ENCODE assay signal across 12 mouse cellular contexts in genomic region chr2:50830056-50830720, GRCm38 (mm10).
DNase-seq lines count a peak whose midpoint lies in the region; ATAC-seq and TF ChIP-seq lines count a peak whose summit lies in the region.
"Had no signal": no experiment of that assay in that cellular context is flagged by ENCODE, and none has a peak within 500 bp of the region (broad histone marks: within the 10 kb centered on the region; RNA-seq: fewer than 3 reads in every experiment).

No protein-coding gene starts in this region.

- H3K9ac ChIP-seq in heart, postnatal 0 days (replicated peaks; ENCODE audit: low read depth, low read length): no peak overlapping the region
- H3K9ac ChIP-seq: forebrain, embryonic 13.5 days had no signal

- CTCF ChIA-PET in Patski (lab: Charles Lee): interaction anchor here (1.1 kb wide), 1 partner anchor 51 kb away, joined by 3 read pairs; no protein-coding TSS in a partner anchor

- no peak overlapping the region for H3K4me3 ChIP-seq in heart, postnatal 0 days (ENCODE audit: low read depth, low read length)
- H3K4me3 ChIP-seq in heart, embryonic 10.5 days: no peak overlapping the region
- H3K4me3 ChIP-seq in spleen, adult 2 months (ENCODE audit: extremely low read depth, insufficient read depth, insufficient read length): no peak overlapping the region
- H3K4me3 ChIP-seq: forebrain, embryonic 13.5 days had no signal

- TF ChIP-seq CTCF in heart, postnatal 0 days (IDR thresholded peaks at IDR 0.05; ENCODE audit: low read depth): 0 out of 2 replicates have a peak, but pooled peaks have one; percentile 5
- peak; percentile 12; the same call in 1 of the 2 replicates for TF ChIP-seq CTCF in spleen, adult 2 months (IDR thresholded peaks at IDR 0.05; ENCODE audit: extremely low read depth, insufficient read depth, insufficient read length, insufficient replicate concordance)
- TF ChIP-seq CTCF in Patski (IDR thresholded peaks at IDR 0.05): peak; percentile 38

- DNase-seq in heart, postnatal 0 days (ENCODE audit: low spot score): no peak
- DNase-seq in heart, embryonic 10.5 days (ENCODE audit: low spot score): no peak
- DNase-seq in spleen, adult 2 months (ENCODE audit: low read depth in 1 of 2, low spot score in 2 of 2): no peak
- no peak for DNase-seq in spleen, postnatal 36 days (ENCODE audit: low spot score in 2 of 2)
- DNase-seq in Patski (ENCODE audit: low read depth, low spot score): no peak
- DNase-seq in skeletal muscle tissue, adult 2 months (ENCODE audit: low read depth, low spot score): peak; percentile 75
- DNase-seq in frontal cortex, adult 2 months (ENCODE audit: extremely low spot score in 1 of 2, low spot score in 1 of 2): no peak
- DNase-seq: cerebellum, postnatal 36 days; right cerebral cortex, postnatal 25 days had no signal

- no peak for TF ChIP-seq POLR2A in spleen, adult 2 months (IDR thresholded peaks at IDR 0.05; ENCODE audit: low read depth, low read length)

- 57% methylated on average over 5 of the region's 5 CpGs for WGBS in heart, postnatal 0 days
- WGBS in heart, embryonic 10.5 days: 71% methylated on average over 5 of the region's 5 CpGs
- 81% methylated on average over 5 of the region's 5 CpGs for WGBS in spleen, adult 2 months

- no peak for TF ChIP-seq EP300 in heart, postnatal 0 days (IDR thresholded peaks at IDR 0.05; ENCODE audit: low read depth)

- POLR2A ChIA-PET in Patski (lab: Charles Lee): no interaction called here

- H3K27me3 ChIP-seq in heart, postnatal 0 days (ENCODE audit: control insufficient read depth, insufficient read depth, low read length): no peaks in the 10 kb centered on the region
- no peaks in the 10 kb centered on the region for H3K27me3 ChIP-seq in heart, embryonic 10.5 days (ENCODE audit: insufficient read depth, poor library complexity, severe bottlenecking)
- H3K27me3 ChIP-seq in spleen, adult 2 months (ENCODE audit: control insufficient read depth, insufficient read depth, low read length): no peaks in the 10 kb centered on the region
- H3K27me3 ChIP-seq in Patski: no peaks in the 10 kb centered on the region
- H3K27me3 ChIP-seq: forebrain, embryonic 13.5 days had no signal

- ATAC-seq in heart, postnatal 0 days (ENCODE audit: insufficient read depth, low read depth): no peak
- ATAC-seq in Patski: no peak
- ATAC-seq in megakaryocyte, adult 5-6 weeks (ENCODE audit: poor library complexity, severe bottlenecking): no peak
- ATAC-seq: forebrain, embryonic 13.5 days had no signal

- no peaks in the 10 kb centered on the region for H3K4me1 ChIP-seq in heart, postnatal 0 days (ENCODE audit: control insufficient read depth, insufficient read depth)
- peaks cover 5% of the 10 kb centered on the region; the same call in 1 of the 2 replicates for H3K4me1 ChIP-seq in heart, embryonic 10.5 days
- peaks cover 6% of the 10 kb centered on the region for H3K4me1 ChIP-seq in spleen, adult 2 months (ENCODE audit: control insufficient read depth, insufficient read depth, insufficient read length)

- in situ Hi-C loops in Patski (cut with MboI; ENCODE audit: low pct_unique_long_range_greater_than_20kb): no loop called here

- no peaks in the 10 kb centered on the region for H3K9me3 ChIP-seq in heart, postnatal 0 days (replicated peaks; ENCODE audit: control insufficient read depth, low read length)
- H3K9me3 ChIP-seq in heart, embryonic 10.5 days: no peaks in the 10 kb centered on the region
- H3K9me3 ChIP-seq: forebrain, embryonic 13.5 days had no signal

- H3K27ac ChIP-seq in heart, postnatal 0 days (ENCODE audit: low read depth): no peak overlapping the region
- no peak overlapping the region for H3K27ac ChIP-seq in heart, embryonic 10.5 days
- no peak overlapping the region for H3K27ac ChIP-seq in spleen, adult 2 months (ENCODE audit: insufficient read depth, low read length)
- H3K27ac ChIP-seq: forebrain, embryonic 13.5 days; macrophage had no signal

- no peaks in the 10 kb centered on the region for H3K36me3 ChIP-seq in heart, postnatal 0 days (replicated peaks; ENCODE audit: control insufficient read depth, insufficient read depth, low read length)
- no peaks in the 10 kb centered on the region for H3K36me3 ChIP-seq in heart, embryonic 10.5 days
- no peaks in the 10 kb centered on the region for H3K36me3 ChIP-seq in spleen, adult 2 months (ENCODE audit: control insufficient read depth, insufficient read depth, low read length)

- no peak overlapping the region for H3K4me2 ChIP-seq in heart, postnatal 0 days (ENCODE audit: low read depth, low read length)
- H3K4me2 ChIP-seq: forebrain, embryonic 13.5 days had no signal
